In genomic region chr5:73360240-73360639, GRCm38 (mm10) we compare ENCODE assay signal across 8 mouse cellular contexts. TPM values are rescaled to one million over a fixed set of nuclear protein-coding genes. Genes with fewer than 3 reads are reported as not detected.
DNase-seq lines count a peak whose midpoint lies in the region; ATAC-seq and TF ChIP-seq lines count a peak whose summit lies in the region.

No protein-coding gene starts in this region.

- H3K9me3 ChIP-seq in heart, embryonic 15.5 days (replicated peaks) = no peaks in the 10 kb centered on the region
- H3K9me3 ChIP-seq in stomach, embryonic 14.5 days (ENCODE audit: control insufficient read depth, low read depth, low read length) = no peaks in the 10 kb centered on the region
- H3K9me3 ChIP-seq in stomach, postnatal 0 days (ENCODE audit: control insufficient read depth, low read length) = no peaks in the 10 kb centered on the region
- no peaks in the 10 kb centered on the region for H3K9me3 ChIP-seq in liver, embryonic 12.5 days (replicated peaks)

- H3K4me3 ChIP-seq in heart, embryonic 15.5 days = peak overlapping the region; percentile 20
- H3K4me3 ChIP-seq in stomach, embryonic 14.5 days (ENCODE audit: low read depth, low read length) = no peak overlapping the region
- H3K4me3 ChIP-seq in stomach, postnatal 0 days (ENCODE audit: low read depth, low read length) = no peak overlapping the region
- no peak overlapping the region; the same call in 1 of the 2 replicates for H3K4me3 ChIP-seq in liver, embryonic 12.5 days

- no peak overlapping the region for H3K9ac ChIP-seq in heart, embryonic 15.5 days
- H3K9ac ChIP-seq in stomach, embryonic 14.5 days (replicated peaks; ENCODE audit: low read depth, low read length) = no peak overlapping the region
- no peak overlapping the region for H3K9ac ChIP-seq in stomach, postnatal 0 days (ENCODE audit: low read length)
- no peak overlapping the region for H3K9ac ChIP-seq in liver, embryonic 12.5 days

- no peaks in the 10 kb centered on the region for H3K36me3 ChIP-seq in heart, embryonic 15.5 days
- H3K36me3 ChIP-seq in stomach, embryonic 14.5 days (ENCODE audit: control insufficient read depth, insufficient read depth, low read length) = no peaks in the 10 kb centered on the region
- no peaks in the 10 kb centered on the region for H3K36me3 ChIP-seq in stomach, postnatal 0 days (ENCODE audit: control insufficient read depth, insufficient read depth, low read length)
- H3K36me3 ChIP-seq in liver, embryonic 12.5 days = no peaks in the 10 kb centered on the region

- no peak overlapping the region for H3K27ac ChIP-seq in heart, embryonic 15.5 days
- no peak overlapping the region for H3K27ac ChIP-seq in stomach, embryonic 14.5 days (ENCODE audit: low read length)
- H3K27ac ChIP-seq in stomach, postnatal 0 days (replicated peaks) = no peak overlapping the region
- H3K27ac ChIP-seq in liver, embryonic 12.5 days = no peak overlapping the region

- H3K27me3 ChIP-seq in heart, embryonic 15.5 days = no peaks in the 10 kb centered on the region
- no peaks in the 10 kb centered on the region for H3K27me3 ChIP-seq in stomach, embryonic 14.5 days (ENCODE audit: control insufficient read depth, insufficient read depth, low read length)
- H3K27me3 ChIP-seq in stomach, postnatal 0 days (ENCODE audit: control insufficient read depth, insufficient read depth, low read length) = no peaks in the 10 kb centered on the region
- H3K27me3 ChIP-seq in liver, embryonic 12.5 days (replicated peaks) = peaks cover 37% of the 10 kb centered on the region

- no peak for TF ChIP-seq CTCF in stomach, postnatal 0 days (IDR thresholded peaks at IDR 0.05; ENCODE audit: low read depth)

- 24% methylated on average over 12 of the region's 12 CpGs for WGBS in heart, embryonic 15.5 days
- WGBS in stomach, embryonic 14.5 days = 24% methylated on average over 12 of the region's 12 CpGs
- 32% methylated on average over 12 of the region's 12 CpGs for WGBS in stomach, postnatal 0 days
- WGBS in liver, embryonic 12.5 days (ENCODE audit: insufficient replicate concordance) = 30% methylated on average over 12 of the region's 12 CpGs

- no peak for DNase-seq in heart, adult 9 months (ENCODE audit: low spot score in 2 of 2)
- DNase-seq in stomach, postnatal 0 days (ENCODE audit: low spot score) = no peak
- DNase-seq in c-Kit-positive CD71-positive TER-119-positive erythroid progenitor cells, embryonic 14.5 days (ENCODE audit: low spot score) = no peak
- DNase-seq in adrenal gland, postnatal 14 days = no peak

- no peak for ATAC-seq in heart, embryonic 15.5 days (replicated peaks; ENCODE audit: insufficient number of reproducible peaks, insufficient read depth, low FRiP score, low read depth)
- no peak for ATAC-seq in stomach, embryonic 14.5 days (ENCODE audit: insufficient number of reproducible peaks, insufficient read depth, low FRiP score, low read depth)
- no peak for ATAC-seq in stomach, postnatal 0 days (ENCODE audit: low FRiP score, low TSS enrichment)
- ATAC-seq in liver, embryonic 12.5 days = no peak
- no peak for ATAC-seq in cerebellum, adult (ENCODE audit: insufficient number of reproducible peaks, low FRiP score, low TSS enrichment)

- H3K4me1 ChIP-seq in heart, embryonic 15.5 days (replicated peaks) = peaks cover 16% of the 10 kb centered on the region
- 0 out of 2 replicates have a peak, but pooled peaks cover 5% of the 10 kb centered on the region for H3K4me1 ChIP-seq in stomach, embryonic 14.5 days (ENCODE audit: control insufficient read depth, insufficient read depth, low read length)
- no peaks in the 10 kb centered on the region for H3K4me1 ChIP-seq in stomach, postnatal 0 days (replicated peaks; ENCODE audit: control insufficient read depth, insufficient read depth)
- H3K4me1 ChIP-seq in liver, embryonic 12.5 days = peaks cover 59% of the 10 kb centered on the region

- peak overlapping the region; percentile 59 for H3K4me2 ChIP-seq in heart, embryonic 15.5 days
- peak overlapping the region; percentile 26 for H3K4me2 ChIP-seq in stomach, embryonic 14.5 days (replicated peaks; ENCODE audit: low read depth, low read length)
- H3K4me2 ChIP-seq in stomach, postnatal 0 days (replicated peaks; ENCODE audit: low read depth) = no peak overlapping the region
- peak overlapping the region; percentile 50 for H3K4me2 ChIP-seq in liver, embryonic 12.5 days

- TF ChIP-seq EP300 in stomach, postnatal 0 days (optimal IDR thresholded peaks at IDR 0.05) = no peak

RNA-seq across cellular contexts. Expression of gene Ociad2, which starts 19.4 kb away (rescaled TPM):
- polyA plus RNA-seq in heart, embryonic 15.5 days (2015; fragmentation: Nextera tagmentation; extraction: Ambion mirVana) = 16.1 and 23.0 TPM in 2 replicates
- polyA plus RNA-seq in stomach, embryonic 14.5 days (2014; fragmentation: Nextera tagmentation; extraction: Ambion mirVana) = 55.7 and 64.3 TPM in 2 replicates
- polyA plus RNA-seq in stomach, postnatal 0 days (2015; fragmentation: Nextera tagmentation; extraction: Ambion mirVana) = 162 and 173 TPM in 2 replicates
- polyA plus RNA-seq in liver, embryonic 12.5 days (2016; fragmentation: Nextera tagmentation; extraction: Ambion mirVana) = 4.7 and 4.9 TPM in 2 replicates
- 12.6 and 20.6 TPM in 2 replicates for total RNA-seq in adrenal gland, postnatal 14 days (2021)

RNA-seq across cellular contexts. Expression of gene Cwh43, which starts 45.6 kb away (rescaled TPM):
- polyA plus RNA-seq in heart, embryonic 15.5 days (2015; fragmentation: Nextera tagmentation; extraction: Ambion mirVana) = not detected in 2 replicates
- polyA plus RNA-seq in stomach, embryonic 14.5 days (2014; fragmentation: Nextera tagmentation; extraction: Ambion mirVana) = not detected in 2 replicates
- 8.6 and 10.9 TPM in 2 replicates for polyA plus RNA-seq in stomach, postnatal 0 days (2015; fragmentation: Nextera tagmentation; extraction: Ambion mirVana)
- not detected in 2 replicates for polyA plus RNA-seq in liver, embryonic 12.5 days (2016; fragmentation: Nextera tagmentation; extraction: Ambion mirVana)
- total RNA-seq in adrenal gland, postnatal 14 days (2021) = not detected in 2 replicates
